In genomic region chrX:136313303-136313702, GRCm38 (mm10) we compare ENCODE assay signal across 10 mouse cellular contexts. TPM values are rescaled to one million over a fixed set of nuclear protein-coding genes. Genes with fewer than 3 reads are reported as not detected.
A peak's percentile ranks its signal among the peaks of the same experiment; 100 is the strongest.
DNase-seq lines count a peak whose midpoint lies in the region; ATAC-seq lines count a peak whose summit lies in the region.
"Had no signal": no experiment of that assay in that cellular context is flagged by ENCODE, and none has a peak within 500 bp of the region (broad histone marks: within the 10 kb centered on the region; RNA-seq: fewer than 3 reads in every experiment).

No protein-coding gene starts in this region.

- no peak overlapping the region for H3K4me2 ChIP-seq in kidney, embryonic 14.5 days (replicated peaks; ENCODE audit: low read depth, low read length)
- H3K4me2 ChIP-seq in hindbrain, embryonic 14.5 days (replicated peaks), result peak overlapping the region; percentile 48
- H3K4me2 ChIP-seq in midbrain, embryonic 15.5 days, result peak overlapping the region; percentile 39
- H3K4me2 ChIP-seq: liver, embryonic 13.5 days had no signal

- H3K9ac ChIP-seq in kidney, embryonic 14.5 days (ENCODE audit: low read depth, low read length), result no peak overlapping the region
- peak overlapping the region; percentile 36 for H3K9ac ChIP-seq in hindbrain, embryonic 14.5 days
- no peak overlapping the region for H3K9ac ChIP-seq in midbrain, embryonic 15.5 days
- H3K9ac ChIP-seq: liver, embryonic 13.5 days had no signal

- H3K27me3 ChIP-seq in kidney, embryonic 14.5 days (ENCODE audit: control insufficient read depth, insufficient read depth, low read length), result no peaks in the 10 kb centered on the region
- 0 out of 2 replicates have a peak, but pooled peaks cover 4% of the 10 kb centered on the region for H3K27me3 ChIP-seq in embryonic facial prominence, embryonic 10.5 days (replicated peaks; ENCODE audit: low read depth, poor library complexity, severe bottlenecking)
- H3K27me3 ChIP-seq in hindbrain, embryonic 14.5 days (ENCODE audit: control insufficient read depth, insufficient read depth, low read length), result no peaks in the 10 kb centered on the region
- H3K27me3 ChIP-seq in midbrain, embryonic 15.5 days (replicated peaks), result no peaks in the 10 kb centered on the region
- H3K27me3 ChIP-seq: CH12.LX; liver, embryonic 13.5 days had no signal

- no peaks in the 10 kb centered on the region for H3K36me3 ChIP-seq in kidney, embryonic 14.5 days (ENCODE audit: control insufficient read depth, insufficient read depth, low read length)
- no peaks in the 10 kb centered on the region for H3K36me3 ChIP-seq in embryonic facial prominence, embryonic 10.5 days (replicated peaks)
- H3K36me3 ChIP-seq in hindbrain, embryonic 14.5 days (replicated peaks; ENCODE audit: control insufficient read depth, insufficient read depth), result no peaks in the 10 kb centered on the region
- H3K36me3 ChIP-seq in midbrain, embryonic 15.5 days (replicated peaks), result no peaks in the 10 kb centered on the region
- H3K36me3 ChIP-seq: liver, embryonic 13.5 days had no signal

- no peaks in the 10 kb centered on the region for H3K9me3 ChIP-seq in kidney, embryonic 14.5 days (ENCODE audit: control insufficient read depth, low read length)
- H3K9me3 ChIP-seq in embryonic facial prominence, embryonic 10.5 days, result no peaks in the 10 kb centered on the region
- H3K9me3 ChIP-seq in hindbrain, embryonic 14.5 days (ENCODE audit: control insufficient read depth, low read length), result no peaks in the 10 kb centered on the region
- H3K9me3 ChIP-seq in midbrain, embryonic 15.5 days, result no peaks in the 10 kb centered on the region
- H3K9me3 ChIP-seq: liver, embryonic 13.5 days had no signal

- no peaks in the 10 kb centered on the region for H3K4me1 ChIP-seq in kidney, embryonic 14.5 days (ENCODE audit: control insufficient read depth, insufficient read depth, low read length)
- peaks cover 4% of the 10 kb centered on the region; the same call in 1 of the 2 replicates for H3K4me1 ChIP-seq in embryonic facial prominence, embryonic 10.5 days
- 0 out of 2 replicates have a peak, but pooled peaks cover 4% of the 10 kb centered on the region for H3K4me1 ChIP-seq in hindbrain, embryonic 14.5 days (replicated peaks; ENCODE audit: control insufficient read depth, insufficient read depth, low read length)
- H3K4me1 ChIP-seq in midbrain, embryonic 15.5 days, result peaks cover 4% of the 10 kb centered on the region; the same call in 1 of the 2 replicates
- H3K4me1 ChIP-seq: liver, embryonic 13.5 days had no signal

- no peak for ATAC-seq in kidney, embryonic 14.5 days (ENCODE audit: low FRiP score, low TSS enrichment)
- ATAC-seq in hindbrain, embryonic 14.5 days (ENCODE audit: low FRiP score), result peak; percentile 80
- peak; percentile 94 for ATAC-seq in midbrain, embryonic 15.5 days (replicated peaks)

- no peak overlapping the region for H3K27ac ChIP-seq in kidney, embryonic 14.5 days (ENCODE audit: low read depth, low read length)
- peak overlapping the region; percentile 73 for H3K27ac ChIP-seq in embryonic facial prominence, embryonic 10.5 days (replicated peaks)
- peak overlapping the region; percentile 81 for H3K27ac ChIP-seq in hindbrain, embryonic 14.5 days
- peak overlapping the region; percentile 79 for H3K27ac ChIP-seq in midbrain, embryonic 15.5 days
- H3K27ac ChIP-seq: liver, embryonic 13.5 days had no signal

- 52% methylated on average over 4 of the region's 4 CpGs for WGBS in kidney, embryonic 14.5 days
- WGBS in embryonic facial prominence, embryonic 10.5 days, result 45% methylated on average over 4 of the region's 4 CpGs
- WGBS in hindbrain, embryonic 14.5 days, result 26% methylated on average over 4 of the region's 4 CpGs
- 38% methylated on average over 4 of the region's 4 CpGs for WGBS in midbrain, embryonic 15.5 days

- DNase-seq in kidney, postnatal 14 days, result peak; percentile 8
- DNase-seq in embryonic facial prominence, embryonic 10.5 days (ENCODE audit: low spot score), result peak; percentile 51
- DNase-seq in hindbrain, embryonic 14.5 days (ENCODE audit: low spot score), result peak; percentile 67
- DNase-seq in urinary bladder, postnatal 36 days (ENCODE audit: low spot score in 2 of 2), result no peak
- DNase-seq in heart, postnatal 4 days, result no peak
- no peak for DNase-seq in testis, postnatal 14 days (ENCODE audit: low spot score)
- DNase-seq: liver, embryonic 13.5 days had no signal

- no peak overlapping the region for H3K4me3 ChIP-seq in kidney, embryonic 14.5 days (ENCODE audit: low read length)
- H3K4me3 ChIP-seq in embryonic facial prominence, embryonic 10.5 days, result peak overlapping the region; percentile 34
- peak overlapping the region; percentile 10; the same call in 1 of the 2 replicates for H3K4me3 ChIP-seq in hindbrain, embryonic 14.5 days (replicated peaks; ENCODE audit: low read length)
- no peak overlapping the region for H3K4me3 ChIP-seq in midbrain, embryonic 15.5 days
- H3K4me3 ChIP-seq: liver, embryonic 13.5 days had no signal

RNA-seq across cellular contexts. Expression of gene Bex3, which starts 43.2 kb away (rescaled TPM):
- 502 and 608 TPM in 2 replicates for polyA plus RNA-seq in kidney, embryonic 14.5 days (2014; fragmentation: Nextera tagmentation; extraction: Ambion mirVana)
- 691 TPM in 2 replicates for polyA plus RNA-seq in embryonic facial prominence, embryonic 10.5 days (2016; fragmentation: Nextera tagmentation; extraction: Ambion mirVana)
- 749 and 760 TPM in 2 replicates for polyA plus RNA-seq in hindbrain, embryonic 14.5 days (2014; fragmentation: Nextera tagmentation; extraction: Ambion mirVana)
- 659 and 684 TPM in 2 replicates for polyA plus RNA-seq in midbrain, embryonic 15.5 days (2015; fragmentation: Nextera tagmentation; extraction: Ambion mirVana)
- total RNA-seq in heart, postnatal 4 days (2021), result 100 to 1,000 TPM; 191 to 204 TPM

Comparison
In these comparisons a context has a peak if more than half of its experiments do, and no peak if none do; other contexts are left out.
1. DNase-seq: peak in kidney, postnatal 14 days (single experiment), embryonic facial prominence, embryonic 10.5 days (single experiment) and hindbrain, embryonic 14.5 days (single experiment); none in urinary bladder, postnatal 36 days (0 of 2), heart, postnatal 4 days (single experiment) and testis, postnatal 14 days (single experiment).
2. H3K4me3 ChIP-seq: peak in embryonic facial prominence, embryonic 10.5 days (single experiment) and hindbrain, embryonic 14.5 days (single experiment); none in kidney, embryonic 14.5 days (single experiment) and midbrain, embryonic 15.5 days (single experiment).